Mouse (Mus musculus): ENCODE measurements around the gene Bcor. TPM values are rescaled to one million over a fixed set of nuclear protein-coding genes. Genes with fewer than 3 reads are reported as not detected.
A peak's percentile ranks its signal among the peaks of the same experiment; 100 is the strongest.

Gene Bcor
- polyA plus RNA-seq, 1 experiment from 2014 or later, result 26.5 TPM

- 85% methylated on average over 12 of the region's 12 CpGs for WGBS
- peaks cover 9% of the 10 kb centered on the region; the same call in 1 of the 2 replicates for H3K36me3 ChIP-seq
- no peak for DNase-seq (ENCODE audit: low spot score)
- peaks cover 91% of the 10 kb centered on the region for H3K27me3 ChIP-seq (ENCODE audit: low read depth, poor library complexity, severe bottlenecking)
- no peak overlapping the region for H3K4me3 ChIP-seq
- H3K27ac ChIP-seq, result no peak overlapping the region
- no peaks in the 10 kb centered on the region for H3K9me3 ChIP-seq (replicated peaks)
- H3K4me1 ChIP-seq, result peaks cover under 1% of the 10 kb centered on the region
Measured at GRCm38 (mm10) chrX:12096783-12097526, 63.2 kb downstream of the Bcor start.

- Histone ChIP-seq H3K27ac (no peak overlapping the region), H3K9me3 (replicated peaks) (no peaks in the 10 kb centered on the region), H3K27me3 (ENCODE audit: low read depth, poor library complexity, severe bottlenecking) (peaks cover 100% of the 10 kb centered on the region), H3K4me3 (no peak overlapping the region), H3K36me3 (peaks cover 9% of the 10 kb centered on the region; the same call in 1 of the 2 replicates), H3K4me1 (peaks cover 34% of the 10 kb centered on the region)
- WGBS, result 90% methylated on average over 4 of the region's 4 CpGs
- no peak for DNase-seq (ENCODE audit: low spot score)
Measured at GRCm38 (mm10) chrX:12093371-12093770, 66.8 kb downstream of the Bcor start.

GRCm38 (mm10) chrX:12091431-12092061 is 68.6 kb downstream of the Bcor start:
- H3K4me1 ChIP-seq, result peaks cover 53% of the 10 kb centered on the region
- H3K9me3 ChIP-seq (replicated peaks), result no peaks in the 10 kb centered on the region
- peak overlapping the region; percentile 66 for H3K4me3 ChIP-seq
- DNase-seq (ENCODE audit: low spot score), result peak; percentile 62
- peak overlapping the region; percentile 89 for H3K27ac ChIP-seq
- peaks cover 8% of the 10 kb centered on the region; the same call in 1 of the 2 replicates for H3K36me3 ChIP-seq
- under 1% methylated on average over 47 of the region's 56 CpGs for WGBS
- peaks cover 100% of the 10 kb centered on the region for H3K27me3 ChIP-seq (ENCODE audit: low read depth, poor library complexity, severe bottlenecking)

GRCm38 (mm10) chrX:12090871-12091404 is 69.2 kb downstream of the Bcor start:
- peaks cover 100% of the 10 kb centered on the region for H3K27me3 ChIP-seq (ENCODE audit: low read depth, poor library complexity, severe bottlenecking)

GRCm38 (mm10) chrX:12090151-12090870 is 69.8 kb downstream of the Bcor start:
- peak overlapping the region; percentile 66 for H3K4me3 ChIP-seq
- no peaks in the 10 kb centered on the region for H3K36me3 ChIP-seq
- no peak for DNase-seq (ENCODE audit: low spot score)
- H3K9me3 ChIP-seq (replicated peaks), result no peaks in the 10 kb centered on the region
- peaks cover 64% of the 10 kb centered on the region for H3K4me1 ChIP-seq
- WGBS, result 1% methylated on average over 37 of the region's 37 CpGs
- H3K27me3 ChIP-seq (ENCODE audit: low read depth, poor library complexity, severe bottlenecking), result peaks cover 100% of the 10 kb centered on the region
- H3K27ac ChIP-seq, result peak overlapping the region; percentile 89

More at GRCm38 (mm10) chrX:12090871-12091404, 69.2 kb downstream of the Bcor start:
- Histone ChIP-seq H3K9me3 (replicated peaks) (no peaks in the 10 kb centered on the region), H3K4me3 (peak overlapping the region; percentile 66), H3K4me1 (peaks cover 59% of the 10 kb centered on the region), H3K27ac (peak overlapping the region; percentile 89), H3K36me3 (0 out of 2 replicates have a peak, but pooled peaks cover 2% of the 10 kb centered on the region)
- under 1% methylated on average over 32 of the region's 47 CpGs for WGBS
- peak; percentile 65 for DNase-seq (ENCODE audit: low spot score)

GRCm38 (mm10) chrX:12089353-12090081 is 70.6 kb downstream of the Bcor start:
- Histone ChIP-seq H3K27me3 (ENCODE audit: low read depth, poor library complexity, severe bottlenecking) (peaks cover 100% of the 10 kb centered on the region), H3K4me1 (peaks cover 72% of the 10 kb centered on the region), H3K27ac (peak overlapping the region; percentile 87), H3K36me3 (no peaks in the 10 kb centered on the region), H3K9me3 (replicated peaks) (no peaks in the 10 kb centered on the region), H3K4me3 (peak overlapping the region; percentile 66)
- DNase-seq (ENCODE audit: low spot score), result peak; percentile 59
- WGBS, result 1% methylated on average over 51 of the region's 52 CpGs

- H3K36me3 ChIP-seq, result no peaks in the 10 kb centered on the region
- 3% methylated on average over 10 of the region's 13 CpGs for WGBS
- peak overlapping the region; percentile 87 for H3K27ac ChIP-seq
- H3K9me3 ChIP-seq (replicated peaks), result no peaks in the 10 kb centered on the region
- peak overlapping the region; percentile 66 for H3K4me3 ChIP-seq
- H3K27me3 ChIP-seq (ENCODE audit: low read depth, poor library complexity, severe bottlenecking), result peaks cover 100% of the 10 kb centered on the region
- H3K4me1 ChIP-seq, result peaks cover 73% of the 10 kb centered on the region
- peak; percentile 59 for DNase-seq (ENCODE audit: low spot score)
Measured at GRCm38 (mm10) chrX:12089027-12089340, 71.2 kb downstream of the Bcor start.

- Histone ChIP-seq H3K4me1 (peaks cover 79% of the 10 kb centered on the region), H3K36me3 (no peaks in the 10 kb centered on the region), H3K27ac (peak overlapping the region; percentile 87), H3K9me3 (replicated peaks) (no peaks in the 10 kb centered on the region), H3K27me3 (ENCODE audit: low read depth, poor library complexity, severe bottlenecking) (peaks cover 100% of the 10 kb centered on the region), H3K4me3 (peak overlapping the region; percentile 66)
- 2% methylated on average over 45 of the region's 72 CpGs for WGBS
- DNase-seq (ENCODE audit: low spot score), result peak; percentile 72
Measured at GRCm38 (mm10) chrX:12088301-12089026, 71.7 kb downstream of the Bcor start.

DNA sequence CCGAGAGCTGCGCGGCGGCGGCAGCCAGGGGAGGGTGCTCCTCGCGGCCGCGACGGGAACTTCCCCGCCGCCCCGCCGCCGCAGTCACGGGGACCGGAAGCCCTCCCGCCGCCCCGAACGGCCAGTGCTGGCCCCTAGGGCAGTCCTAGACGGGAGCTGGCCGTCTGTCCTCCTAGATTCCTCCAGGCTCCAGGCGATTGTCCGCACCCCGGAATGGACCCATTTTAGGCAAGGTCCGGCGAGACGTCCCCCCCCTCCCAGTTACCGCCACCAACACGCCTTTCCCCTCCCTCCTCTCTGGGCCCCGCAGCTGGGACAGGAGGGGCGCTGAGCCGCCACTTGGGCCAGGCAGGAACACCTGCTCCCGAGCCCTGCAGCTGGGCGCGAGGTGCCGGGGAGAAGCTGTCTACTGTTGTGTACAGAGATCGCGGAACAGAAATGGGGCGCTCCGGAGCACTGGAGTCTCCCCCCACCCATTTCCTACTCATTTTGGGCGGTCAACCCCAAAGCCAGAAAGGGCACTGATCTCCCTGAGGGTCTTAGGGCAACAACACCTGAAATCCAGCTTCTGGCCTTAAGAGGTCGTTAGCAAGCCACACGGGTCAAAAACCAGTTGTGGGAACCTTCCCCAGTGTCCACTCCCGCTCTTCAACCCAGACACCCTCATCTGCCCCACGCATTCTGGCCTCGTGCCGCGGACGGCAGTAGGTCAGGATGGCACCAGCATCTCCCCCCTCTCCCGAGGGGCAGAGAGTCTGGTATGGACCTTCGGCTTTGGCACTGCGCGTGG is 72.4 kb downstream of the Bcor start:
- Histone ChIP-seq H3K4me1 (peaks cover 86% of the 10 kb centered on the region), H3K36me3 (no peaks in the 10 kb centered on the region), H3K27ac (peak overlapping the region; percentile 87), H3K27me3 (ENCODE audit: low read depth, poor library complexity, severe bottlenecking) (peaks cover 100% of the 10 kb centered on the region), H3K9me3 (replicated peaks) (no peaks in the 10 kb centered on the region), H3K4me3 (peak overlapping the region; percentile 66)
- DNase-seq (ENCODE audit: low spot score), result no peak
- WGBS, result 1% methylated on average over 49 of the region's 55 CpGs

DNA sequence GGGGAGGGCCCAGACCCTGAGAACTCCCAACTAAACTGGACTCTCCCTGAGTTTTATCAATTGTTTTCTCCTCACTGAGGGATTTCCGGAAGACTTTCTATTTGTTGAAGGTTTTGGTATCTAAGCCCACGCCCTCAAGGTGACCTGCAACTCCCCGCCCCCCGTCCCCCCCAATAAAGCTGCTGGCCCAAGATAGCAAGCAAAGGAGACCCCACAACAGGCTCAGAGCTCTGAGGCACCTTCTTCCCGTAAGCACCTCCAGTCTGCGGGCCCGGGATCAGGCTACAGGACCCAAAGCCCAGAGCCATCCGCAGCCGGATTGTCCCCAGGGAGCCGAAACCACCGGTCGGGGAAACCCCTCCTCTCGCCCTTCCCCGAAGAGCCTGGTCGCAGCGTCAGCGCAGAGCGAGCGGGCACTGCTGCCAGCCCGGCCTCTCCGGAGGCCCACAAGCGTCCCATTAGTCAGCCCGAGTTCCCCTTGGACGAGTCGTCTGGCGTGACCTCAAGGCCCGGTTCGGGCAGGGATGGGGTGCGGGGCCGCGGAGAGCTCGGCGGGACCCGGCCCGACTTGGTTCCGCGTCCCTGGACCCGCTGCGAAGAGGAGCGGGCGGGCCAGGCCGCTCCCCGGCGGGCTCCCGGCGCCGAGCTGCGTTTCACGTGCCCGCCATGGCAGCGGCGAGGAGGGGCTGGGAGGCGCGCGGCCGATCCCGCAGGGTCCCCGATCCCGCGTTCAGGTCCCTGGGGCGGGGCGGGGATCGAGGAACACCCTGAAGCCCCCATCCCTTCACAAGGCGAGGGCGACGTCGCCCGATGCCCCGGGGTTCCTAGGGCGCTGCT is 73.3 kb downstream of the Bcor start:
- no peak for DNase-seq (ENCODE audit: low spot score)
- Histone ChIP-seq H3K36me3 (no peaks in the 10 kb centered on the region), H3K4me1 (peaks cover 93% of the 10 kb centered on the region), H3K9me3 (replicated peaks) (no peaks in the 10 kb centered on the region), H3K27me3 (ENCODE audit: low read depth, poor library complexity, severe bottlenecking) (peaks cover 100% of the 10 kb centered on the region), H3K4me3 (peak overlapping the region; percentile 66), H3K27ac (peak overlapping the region; percentile 87)
- WGBS, result 2% methylated on average over 55 of the region's 70 CpGs
